Mouse (Mus musculus) layer of hippocampus, adult 18-20 months (tissue): ENCODE data around the gene Rb1. TPM values are rescaled to one million over a fixed set of nuclear protein-coding genes. Genes with fewer than 3 reads are reported as not detected.
A peak's percentile ranks its signal among the peaks of the same experiment; 100 is the strongest.

ENCODE experiments used
- DNase-seq, 2 experiments: peaks; one replicate each; pipeline ENCODE4 v3.0.0; 2022; ENCODE audit warnings: low spot score in 2 of 2
- long read RNA-seq: library from polyadenylated mRNA; stranded (forward); transcript quantifications from one replicate; pipeline ENCODE4 v2.0.0, GENCODE M21; 2021
- total RNA-seq, 2 experiments: library from RNA; stranded (reverse); gene quantifications; 2 replicates each; pipeline ENCODE4 v1.2.3; 2021

The Rb1 gene
- 10 to 100 TPM; 32.8 to 37.1 TPM for total RNA-seq
- long read RNA-seq, full-length matches to known transcripts = 21 of 31 reads
- long read RNA-seq, partial matches to known transcripts = 5 of 31 reads
- long read RNA-seq, other reads (novel, unspliced or antisense) = 5 of 31 reads

GRCm38 (mm10) chr14:73325456-73326381 lies at the start of gene Rb1:
Gene Rb1, minus strand, starts transcription at chr14:73325822.
- DNase-seq = peak; percentile 70 to 81

GRCm38 (mm10) chr14:73374315-73374890 lies 48.8 kb upstream of the Rb1 start:
- DNase-seq = no peak

- no peak for DNase-seq
Observed at GRCm38 (mm10) chr14:73373606-73374005, 48.0 kb upstream of the Rb1 start.

- no peak for DNase-seq
Observed at GRCm38 (mm10) chr14:73372990-73373389, 47.4 kb upstream of the Rb1 start.

- DNase-seq = no peak
Observed at GRCm38 (mm10) chr14:73371577-73371976, 46.0 kb upstream of the Rb1 start.

GRCm38 (mm10) chr14:73370695-73371372 lies 45.2 kb upstream of the Rb1 start:
- no peak for DNase-seq

GRCm38 (mm10) chr14:73370078-73370670 lies 44.6 kb upstream of the Rb1 start:
- no peak for DNase-seq

GRCm38 (mm10) chr14:73369634-73370033 lies 44.0 kb upstream of the Rb1 start:
- no peak for DNase-seq

GRCm38 (mm10) chr14:73368966-73369365 lies 43.3 kb upstream of the Rb1 start:
- no peak for DNase-seq

GRCm38 (mm10) chr14:73368221-73368620 lies 42.6 kb upstream of the Rb1 start:
- no peak for DNase-seq

GRCm38 (mm10) chr14:73366278-73366677 lies 40.7 kb upstream of the Rb1 start:
- DNase-seq = peak in 1 of 2 experiments; percentile 71

- DNase-seq = no peak
Observed at GRCm38 (mm10) chr14:73363782-73364181, 38.2 kb upstream of the Rb1 start.

GRCm38 (mm10) chr14:73354700-73355099 lies 29.1 kb upstream of the Rb1 start:
- no peak for DNase-seq

- no peak for DNase-seq
Observed at GRCm38 (mm10) chr14:73351118-73351517, 25.5 kb upstream of the Rb1 start.

GRCm38 (mm10) chr14:73350029-73350428 lies 24.4 kb upstream of the Rb1 start:
- no peak for DNase-seq

- DNase-seq = no peak
Observed at GRCm38 (mm10) chr14:73349061-73349670, 23.5 kb upstream of the Rb1 start.

GRCm38 (mm10) chr14:73347302-73347701 lies 21.7 kb upstream of the Rb1 start:
- no peak for DNase-seq

- DNase-seq = no peak
Observed at GRCm38 (mm10) chr14:73345614-73346013, 20.0 kb upstream of the Rb1 start.

- no peak for DNase-seq
Observed at GRCm38 (mm10) chr14:73340051-73340755, 14.6 kb upstream of the Rb1 start.

- DNase-seq = no peak
Observed at GRCm38 (mm10) chr14:73339615-73340014, 14.0 kb upstream of the Rb1 start.
